Mouse (Mus musculus) heart, postnatal 0 days (tissue): ENCODE data around the gene Cbs.

Experiments used
- CTCF ChIP-seq: IDR thresholded peaks from 2 replicates; pipeline ENCODE4 v1.5.1; 2016; ENCODE audit warnings: antibody characterized with exemption, control low read depth, low read depth
- EP300 ChIP-seq: IDR thresholded peaks from 2 replicates; pipeline ENCODE4 v1.6.1; 2016; ENCODE audit warnings: antibody characterized with exemption, low read depth

- TF ChIP-seq EP300 (no peak), CTCF (no peak)
Measured at GRCm38 (mm10) chr17:31631081-31631800, 5.8 kb downstream of the Cbs start.
